Mouse (Mus musculus) bone marrow, adult 2 months (tissue): ENCODE data around the gene Tyw5. TPM values are rescaled to one million over a fixed set of nuclear protein-coding genes. Genes with fewer than 3 reads are reported as not detected.
A peak's percentile ranks its signal among the peaks of the same experiment; 100 is the strongest.

Source experiments
- H3K27ac ChIP-seq: fragments of 200-500 bp; 2 replicates; pipeline ENCODE4 v1.5.1; 2012; ENCODE audit warnings: low read depth, mild to moderate bottlenecking, control low read depth, inconsistent platforms, low read length; ENCODE audit not compliant: control insufficient read depth, poor library complexity, insufficient read depth
- H3K4me1 ChIP-seq: fragments of 200-500 bp; 2 replicates; pipeline ENCODE4 v1.6.1; 2011; ENCODE audit warnings: low read length; ENCODE audit not compliant: control insufficient read depth, insufficient read depth
- H3K4me3 ChIP-seq: fragments of 200-500 bp; replicated peaks from 2 replicates; pipeline ENCODE3; 2011; ENCODE audit warnings: mild to moderate bottlenecking, low read depth, low read length, control low read depth; ENCODE audit not compliant: control insufficient read depth
- CTCF ChIP-seq: fragments of 200-500 bp; IDR thresholded peaks from 2 replicates; pipeline ENCODE4 v1.5.1; 2011; ENCODE audit warnings: low read length, control low read depth; ENCODE audit not compliant: control insufficient read depth, insufficient read depth
- POLR2A ChIP-seq: fragments of 200-500 bp; IDR thresholded peaks from 2 replicates; pipeline ENCODE4 v1.6.1; 2011; ENCODE audit warnings: low read depth, mild to moderate bottlenecking, control low read depth, low read length, borderline replicate concordance; ENCODE audit not compliant: control insufficient read depth
- WGBS: fragments of 180-500 bp; shearing (Covaris S2); methylation state at CpG from one replicate; pipeline ENCODE4 v1.1.7; 2018; 5-methylcytosine and 5-hydroxymethylcytosine counted together
- polyA plus RNA-seq: library from polyadenylated mRNA; stranded (reverse); fragments of >200 nt; gene quantifications from 2 replicates; pipeline ENCODE4 v1.2.4, GENCODE M21; 2011; ENCODE audit warnings: low replicate concordance; ENCODE audit not compliant: missing spikeins, insufficient read depth, insufficient read length

The Tyw5 gene
- polyA plus RNA-seq, 1 experiment, result 5.6 TPM

- Histone ChIP-seq H3K27ac (no peak overlapping the region), H3K4me3 (no peak overlapping the region), H3K4me1 (no peaks in the 10 kb centered on the region)
- WGBS, result 55% methylated on average over 3 of the region's 3 CpGs
- TF ChIP-seq POLR2A (no peak), CTCF (0 out of 2 replicates have a peak, but pooled peaks have one; percentile 9)
Observed at GRCm38 (mm10) chr1:57394051-57394450, 12.8 kb downstream of the Tyw5 start.

- WGBS, result 72% methylated on average over 4 of the region's 4 CpGs
- no peaks in the 10 kb centered on the region for H3K4me1 ChIP-seq
- no peak overlapping the region for H3K27ac ChIP-seq
- no peak for TF ChIP-seq CTCF
- no peak for TF ChIP-seq POLR2A
- H3K4me3 ChIP-seq, result no peak overlapping the region
Observed at GRCm38 (mm10) chr1:57392417-57392816, 14.5 kb downstream of the Tyw5 start.

GRCm38 (mm10) chr1:57390993-57391790 lies 15.7 kb downstream of the Tyw5 start:
- H3K27ac ChIP-seq, result no peak overlapping the region
- no peak overlapping the region for H3K4me3 ChIP-seq
- TF ChIP-seq CTCF (no peak), POLR2A (no peak)
- WGBS, result 93% methylated on average over 4 of the region's 4 CpGs
- H3K4me1 ChIP-seq, result no peaks in the 10 kb centered on the region

- no peak overlapping the region for H3K27ac ChIP-seq
- TF ChIP-seq POLR2A (no peak), CTCF (no peak)
- H3K4me3 ChIP-seq, result no peak overlapping the region
- H3K4me1 ChIP-seq, result no peaks in the 10 kb centered on the region
- 84% methylated on average over 8 of the region's 8 CpGs for WGBS
Observed at GRCm38 (mm10) chr1:57388402-57389155, 18.3 kb downstream of the Tyw5 start.

GRCm38 (mm10) chr1:57387876-57388275 lies 19.0 kb downstream of the Tyw5 start:
- TF ChIP-seq CTCF (no peak), POLR2A (no peak)
- H3K27ac ChIP-seq, result no peak overlapping the region
- no peaks in the 10 kb centered on the region for H3K4me1 ChIP-seq
- H3K4me3 ChIP-seq, result no peak overlapping the region
- WGBS, result 48% methylated on average over 2 of the region's 2 CpGs

GRCm38 (mm10) chr1:57386519-57386918 lies 20.4 kb downstream of the Tyw5 start:
- no peak overlapping the region for H3K27ac ChIP-seq
- H3K4me1 ChIP-seq, result no peaks in the 10 kb centered on the region
- TF ChIP-seq CTCF, result no peak
- TF ChIP-seq POLR2A, result no peak
- H3K4me3 ChIP-seq, result no peak overlapping the region

DNA sequence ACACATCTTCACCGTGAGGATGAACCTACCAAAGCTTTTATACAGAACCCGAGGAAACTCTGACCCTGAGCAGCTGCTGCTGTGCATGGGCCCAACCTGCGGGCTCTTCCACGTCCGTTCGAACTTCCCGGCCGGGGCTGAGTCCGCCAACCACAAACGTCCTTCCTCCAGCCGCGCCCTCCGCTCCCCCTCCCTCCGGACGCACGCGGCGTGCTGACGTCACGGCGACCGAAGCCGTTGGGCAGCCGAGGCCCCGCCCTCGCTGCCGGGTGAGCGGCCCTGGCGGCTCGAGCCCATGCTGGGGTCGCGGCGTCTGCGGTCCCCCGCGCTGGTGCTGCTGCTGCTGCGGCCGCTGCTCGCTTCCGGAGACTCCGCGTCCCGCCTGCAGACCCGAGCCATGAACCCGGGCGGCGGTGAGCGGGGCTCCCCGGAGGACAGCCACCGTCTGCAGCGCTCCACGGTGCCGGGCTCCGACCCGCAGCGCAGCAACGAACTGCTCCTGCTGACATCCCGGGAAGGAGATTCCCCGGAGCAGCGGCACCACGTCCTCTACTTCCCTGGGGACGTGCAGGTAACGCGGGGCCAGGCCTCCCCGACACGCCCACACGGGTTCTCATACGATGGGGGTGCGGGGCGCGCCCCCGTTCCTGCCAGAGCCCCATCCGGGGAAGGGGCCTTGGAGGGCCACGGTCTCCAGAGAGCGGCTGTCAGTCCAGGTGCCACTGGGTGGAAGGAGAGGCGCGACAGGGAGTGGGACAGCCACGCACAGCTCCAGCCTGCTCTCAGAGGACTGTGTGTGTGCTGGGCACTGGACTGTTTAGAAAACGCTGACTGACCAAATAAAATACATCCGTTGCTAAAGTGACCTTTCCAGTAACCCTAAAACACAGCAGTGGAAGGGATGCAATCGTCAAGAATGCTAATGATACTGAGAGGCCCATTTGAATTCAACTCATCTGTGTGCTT lies 29.2 kb downstream of the Tyw5 start, which contains the start of gene 1700066M21Rik:
Gene 1700066M21Rik, plus strand, starts transcription at position 245 of the 966 bp plus-strand sequence.
- Histone ChIP-seq H3K27ac (peak within 1 kb of the TSS; percentile 81), H3K4me1 (no peaks in the 10 kb centered on the region; the same call in 1 of the 2 replicates), H3K4me3 (peak within 1 kb of the TSS; percentile 95)
- TF ChIP-seq POLR2A, result peak; percentile 79; the same call in 1 of the 2 replicates
- no peak for TF ChIP-seq CTCF
- under 1% methylated on average over 80 of the region's 81 CpGs for WGBS
